Mouse (Mus musculus) CH12.LX (cell line): ENCODE measurements around the gene Gm12830. TPM values are rescaled to one million over a fixed set of nuclear protein-coding genes. Genes with fewer than 3 reads are reported as not detected.

Source experiments
- DNase-seq: peaks from one replicate; pipeline ENCODE4 v3.0.0-alpha.2; 2013; ENCODE audit errors: extremely low read depth
- H3K27ac ChIP-seq: 2 replicates; pipeline ENCODE4 v1.5.1; 2012; ENCODE audit warnings: low read depth, mild to moderate bottlenecking, control low read depth, moderate library complexity; ENCODE audit not compliant: insufficient read depth
- H3K27me3 ChIP-seq: replicated peaks from 2 replicates; pipeline ENCODE3; 2012; ENCODE audit warnings: inconsistent platforms
- H3K36me3 ChIP-seq, 2 experiments: replicated peaks in 1 of 2; 2 replicates each; pipeline versions ENCODE3 to v1.6.1; 2012; ENCODE audit warnings: inconsistent platforms in 1 of 2, low read length in 1 of 2, mild to moderate bottlenecking in 1 of 2, mixed read lengths in 1 of 2, moderate library complexity in 1 of 2; ENCODE audit not compliant: control insufficient read depth in 1 of 2, insufficient read depth in 1 of 2
- H3K4me1 ChIP-seq, 2 experiments: 2 replicates each; pipeline ENCODE4 v1.6.1; 2012; ENCODE audit warnings: inconsistent platforms in 1 of 2, moderate library complexity in 1 of 2; ENCODE audit not compliant: insufficient read depth in 2 of 2, control insufficient read depth in 1 of 2
- H3K4me2 ChIP-seq: 2 replicates; pipeline ENCODE4 v1.6.1; 2012; ENCODE audit warnings: low read depth, mild to moderate bottlenecking, control low read depth; ENCODE audit not compliant: poor library complexity, insufficient read depth, severe bottlenecking
- H3K4me3 ChIP-seq, 3 experiments: fragments of 150-350 bp in 1 of 3; sonication (generic) in 1 of 3; replicated peaks in 1 of 3; 2 replicates each; pipeline versions ENCODE3 to v1.5.1; 2011 to 2012; ENCODE audit warnings: low read depth in 2 of 3, low read length in 2 of 3, mild to moderate bottlenecking in 2 of 3, moderate library complexity in 2 of 3, control low read depth in 1 of 3, improper control_type of control experiment in 1 of 3, inconsistent platforms in 1 of 3, mixed read lengths in 1 of 3; ENCODE audit not compliant: poor library complexity in 1 of 3
- H3K79me2 ChIP-seq: replicated peaks from 2 replicates; pipeline ENCODE4 v1.6.1; 2012; ENCODE audit warnings: mild to moderate bottlenecking, moderate library complexity; ENCODE audit not compliant: control insufficient read depth, poor library complexity, insufficient read depth, severe bottlenecking; ENCODE audit errors: extremely low read depth
- H3K9ac ChIP-seq: 2 replicates; pipeline ENCODE4 v1.6.1; 2012; ENCODE audit warnings: low read depth, mild to moderate bottlenecking, control low read depth, moderate library complexity; ENCODE audit not compliant: insufficient read depth
- H3K9me3 ChIP-seq: replicated peaks from 2 replicates; pipeline ENCODE3; 2012; ENCODE audit warnings: low read length, inconsistent platforms, mixed read lengths
- E2F4 ChIP-seq: IDR thresholded peaks from 2 replicates; pipeline ENCODE4 v1.6.1; 2011; ENCODE audit warnings: low read depth, low read length, improper control_type of control experiment; ENCODE audit not compliant: insufficient replicate concordance
- ELF1 ChIP-seq: IDR thresholded peaks from 2 replicates; pipeline ENCODE4 v1.6.1; 2014; ENCODE audit warnings: low read depth, mild to moderate bottlenecking, inconsistent platforms, low read length, improper control_type of control experiment
- EP300 ChIP-seq: IDR thresholded peaks from 2 replicates; pipeline ENCODE4 v1.6.1; 2011; ENCODE audit warnings: low read length, improper control_type of control experiment
- IRF4 ChIP-seq: IDR thresholded peaks from 2 replicates; pipeline ENCODE4 v1.6.1; 2014; ENCODE audit warnings: low read depth, mild to moderate bottlenecking, inconsistent platforms, low read length, improper control_type of control experiment
- JUN ChIP-seq: IDR thresholded peaks from 2 replicates; pipeline ENCODE4 v1.6.1; 2011; ENCODE audit warnings: low read depth, mild to moderate bottlenecking, low read length, improper control_type of control experiment, moderate library complexity; ENCODE audit not compliant: insufficient read depth
- MYC ChIP-seq: IDR thresholded peaks from 2 replicates; pipeline ENCODE4 v1.6.1; 2011; ENCODE audit warnings: low read depth, mild to moderate bottlenecking, improper control_type of control experiment, low read length
- POLR2AphosphoS2 ChIP-seq: IDR thresholded peaks from 2 replicates; pipeline ENCODE4 v1.6.1; 2011; ENCODE audit warnings: low read depth, low read length, improper control_type of control experiment
- RCOR1 ChIP-seq: conservative IDR thresholded peaks from 2 replicates; pipeline ENCODE4 v1.6.1; 2012; ENCODE audit warnings: low read depth, mild to moderate bottlenecking, inconsistent platforms, low read length, improper control_type of control experiment
- TCF12 ChIP-seq: IDR thresholded peaks from 2 replicates; pipeline ENCODE4 v1.6.1; 2014; ENCODE audit warnings: low read depth, mild to moderate bottlenecking, inconsistent platforms, low read length, improper control_type of control experiment
- USF1 ChIP-seq: IDR thresholded peaks from 2 replicates; pipeline ENCODE4 v1.6.1; 2014; ENCODE audit warnings: low read depth, mild to moderate bottlenecking, inconsistent platforms, low read length, improper control_type of control experiment
- ZMIZ1 ChIP-seq: IDR thresholded peaks from 2 replicates; pipeline ENCODE4 v1.6.1; 2012; ENCODE audit warnings: low read depth, mild to moderate bottlenecking, inconsistent platforms, low read length, improper control_type of control experiment
- ZNF384 ChIP-seq: IDR thresholded peaks from 2 replicates; pipeline ENCODE4 v1.6.1; 2012; ENCODE audit warnings: low read depth, low read length, improper control_type of control experiment, inconsistent platforms
- dilution Hi-C: fragments of 300-500 bp; cut with MboI; formaldehyde crosslinking; loops from 2 replicates; pipeline ENCODE4 v1.14.3; 2020; ENCODE audit warnings: low sequenced_read_pairs; ENCODE audit not compliant: extremely low pct_unique_long_range_greater_than_20kb, extremely low pct_ligation_motif_present
- in situ Hi-C: fragments of 300-500 bp; cut with MboI; formaldehyde crosslinking; loops from 3 replicates; pipeline ENCODE4 v1.14.3; 2019; ENCODE audit warnings: low sequenced_read_pairs, low pct_ligation_motif_present, low pct_unique_long_range_greater_than_20kb, mixed read lengths
- polyA plus RNA-seq: library from polyadenylated mRNA; unstranded; fragments of >175 nt; gene quantifications from 2 replicates; pipeline ENCODE4 v1.2.1, GENCODE M21; 2012; ENCODE audit warnings: low read depth; ENCODE audit not compliant: insufficient read length
- total RNA-seq, 2 experiments: library from RNA; depleted of rRNA; stranded (reverse); fragments of 300-350 nt in 1 of 2; fragments of >200 nt in 1 of 2; gene quantifications; 2 replicates each; pipeline ENCODE4 v1.2.3; 2012 to 2014

Gm12830 gene
- total and polyA plus RNA-seq, 3 experiments = not detected

- H3K4me2 ChIP-seq = no peak overlapping the region
- no peak overlapping the region for H3K9ac ChIP-seq
- H3K4me1 ChIP-seq = no peaks in the 10 kb centered on the region
- DNase-seq = no peak
- peaks cover 88% of the 10 kb centered on the region for H3K27me3 ChIP-seq
- H3K36me3 ChIP-seq = no peaks in the 10 kb centered on the region
- TF ChIP-seq TCF12 (no peak), MYC (no peak), EP300 (no peak), ELF1 (no peak)
- no peaks in the 10 kb centered on the region for H3K79me2 ChIP-seq
- H3K27ac ChIP-seq = no peak overlapping the region
- H3K4me3 ChIP-seq = no peak overlapping the region
- dilution Hi-C loops (no loop called here), in situ Hi-C loops (no loop called here)
- no peaks in the 10 kb centered on the region for H3K9me3 ChIP-seq
Observed at GRCm38 (mm10) chr4:114853968-114854367, 32.4 kb downstream of the Gm12830 start.

- no peak overlapping the region for H3K4me3 ChIP-seq
- H3K27ac ChIP-seq = no peak overlapping the region
- H3K9ac ChIP-seq = no peak overlapping the region
- in situ Hi-C loops = no loop called here
- H3K36me3 ChIP-seq = no peaks in the 10 kb centered on the region
- no peaks in the 10 kb centered on the region for H3K4me1 ChIP-seq
- no peak overlapping the region for H3K4me2 ChIP-seq
- DNase-seq = no peak
- TF ChIP-seq ZMIZ1 = no peak
- TF ChIP-seq JUN = no peak
- no peak for TF ChIP-seq IRF4
- TF ChIP-seq E2F4 = no peak
- no peak for TF ChIP-seq RCOR1
- no peak for TF ChIP-seq ZNF384
- no peak for TF ChIP-seq POLR2AphosphoS2
- TF ChIP-seq, all 38 proteins: peak for 0
- dilution Hi-C loops = no loop called here
- Histone ChIP-seq H3K9me3 (no peaks in the 10 kb centered on the region), H3K79me2 (no peaks in the 10 kb centered on the region), H3K27me3 (peaks cover 91% of the 10 kb centered on the region)
Observed at GRCm38 (mm10) chr4:114858426-114858825, 36.9 kb downstream of the Gm12830 start.

- TF ChIP-seq POLR2AphosphoS2 (no peak), USF1 (no peak)
- H3K9ac ChIP-seq = no peak overlapping the region
- H3K27ac ChIP-seq = no peak overlapping the region
- in situ Hi-C loops (no loop called here), dilution Hi-C loops (no loop called here)
- H3K4me3 ChIP-seq = no peak overlapping the region
- peaks cover 88% of the 10 kb centered on the region for H3K27me3 ChIP-seq
- H3K9me3 ChIP-seq = no peaks in the 10 kb centered on the region
- H3K4me1 ChIP-seq = no peaks in the 10 kb centered on the region
- DNase-seq = no peak
- H3K36me3 ChIP-seq = no peaks in the 10 kb centered on the region
- no peaks in the 10 kb centered on the region for H3K79me2 ChIP-seq
- H3K4me2 ChIP-seq = no peak overlapping the region
Observed at GRCm38 (mm10) chr4:114863166-114863565, 41.6 kb downstream of the Gm12830 start.
